Mouse (Mus musculus): ENCODE data around the gene Elovl1. TPM values are rescaled to one million over a fixed set of nuclear protein-coding genes. Genes with fewer than 3 reads are reported as not detected.

Gene Elovl1
- total RNA-seq (2023) = 39.4 to 45.7 TPM (median 45.6 TPM) in 4 replicates

GRCm38 (mm10) chr4:118427768-118428451 lies at the start of gene Elovl1:
Elovl1 (plus strand) TSS chr4:118428093.

GRCm38 (mm10) chr4:118409142-118409900 lies 18.6 kb upstream of the Elovl1 start, which contains the start of the genes Szt2 and Med8:
Szt2 (minus strand) TSS chr4:118409273.
Med8 (plus strand) TSS chr4:118409337.

GRCm38 (mm10) chr4:118436820-118437603 lies 9.1 kb downstream of the Elovl1 start, which contains the start of gene Cdc20:
Cdc20 (minus strand) TSS chr4:118437352.

DNA sequence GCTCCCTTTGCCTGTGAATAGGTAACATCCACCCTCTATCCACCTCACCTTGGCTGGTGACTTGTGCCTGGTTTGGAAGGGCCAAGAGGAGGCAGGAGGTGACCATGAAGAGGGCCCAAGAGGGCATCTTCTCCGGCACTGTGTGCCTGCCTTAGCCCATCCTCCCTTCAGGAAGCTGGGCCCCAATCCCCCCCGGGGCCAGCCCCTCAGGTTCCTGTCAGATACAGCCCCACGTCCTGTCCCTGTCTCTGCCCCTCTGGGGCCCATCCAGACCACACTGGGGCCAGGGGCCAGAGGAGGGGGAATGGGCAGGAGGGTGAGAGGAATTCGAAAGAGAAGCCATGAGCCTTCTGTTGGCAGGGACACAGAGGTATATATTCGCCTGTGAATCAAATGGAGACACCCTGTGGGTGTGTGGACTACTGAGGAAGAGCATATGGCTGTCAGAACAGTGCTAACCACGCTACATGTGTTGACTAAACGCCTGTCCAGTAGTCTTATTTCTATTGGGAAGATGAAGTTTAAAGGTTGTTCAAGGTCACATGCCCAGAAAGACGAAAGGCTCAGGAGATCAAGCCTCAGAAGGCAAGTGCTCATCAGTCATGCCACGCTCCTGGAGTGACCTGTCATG lies 29.6 kb downstream of the Elovl1 start, which contains the start of gene Mpl:
Gene Mpl, minus strand, starts transcription at position 169 of the 631 bp plus-strand sequence.

Other genes with a start within 250 kb of the Elovl1 start
- 70.0 to 78.1 TPM (median 77.1 TPM) in 4 replicates for gene Kdm4a, start 248.1 kb upstream of the Elovl1 start, total RNA-seq (2023)
- 0.69 TPM in 1 of 4 replicates, not detected in the others for gene Ptprf, start 136.7 kb upstream of the Elovl1 start, total RNA-seq (2023)
- gene Szt2, start 18.8 kb upstream of the Elovl1 start, total RNA-seq (2023) = 84.2 to 93.2 TPM (median 90.2 TPM) in 4 replicates
- gene Med8, start 18.8 kb upstream of the Elovl1 start, total RNA-seq (2023) = 51.9 to 61.6 TPM (median 57.3 TPM) in 4 replicates
- 3.7 to 6.4 TPM (median 4.2 TPM) in 4 replicates for gene Cdc20, start 9.3 kb downstream of the Elovl1 start, total RNA-seq (2023)
- 0.34 to 0.37 TPM in 2 of 4 replicates, not detected in the others for gene Mpl, start 29.4 kb downstream of the Elovl1 start, total RNA-seq (2023)
- gene Tie1, start 62.0 kb downstream of the Elovl1 start, total RNA-seq (2023) = not detected in 4 replicates
- gene 2610528J11Rik, start 98.9 kb downstream of the Elovl1 start, total RNA-seq (2023) = not detected in 4 replicates
- gene Tmem125, start 116.0 kb downstream of the Elovl1 start, total RNA-seq (2023) = not detected in 4 replicates
- gene Cfap57, start 192.7 kb downstream of the Elovl1 start, total RNA-seq (2023) = not detected in 4 replicates
- gene Ebna1bp2, start 192.7 kb downstream of the Elovl1 start, total RNA-seq (2023) = 54.0 to 76.3 TPM (median 63.6 TPM) in 4 replicates
- gene Olfr62, start 230.9 kb downstream of the Elovl1 start, total RNA-seq (2023) = not detected in 4 replicates

Measured in B cell, adult 62 days (primary cell).